Mouse (Mus musculus) heart, embryonic 11.5 days (tissue): ENCODE data around the gene Gm17727. TPM values are rescaled to one million over a fixed set of nuclear protein-coding genes. Genes with fewer than 3 reads are reported as not detected.
"Not testable (repeated sequence)": the region's sequence is repeated elsewhere in the genome, so short reads cannot be mapped to it uniquely, and the experiment has no call there.

Experiments used
- ATAC-seq: fragments of 200-750 bp; cut with Nextera tagmentation; replicated peaks from 2 replicates; pipeline ENCODE4 v1.8.0; 2017; ENCODE audit warnings: moderate library complexity; ENCODE audit not compliant: insufficient number of reproducible peaks, low FRiP score, low TSS enrichment
- H3K27ac ChIP-seq: fragments of 300-500 bp; sonication (generic); 2 replicates; pipeline ENCODE4 v1.5.1; 2014; ENCODE audit warnings: mild to moderate bottlenecking, low read depth, low read length
- H3K27me3 ChIP-seq: fragments of 300-500 bp; sonication (generic); 2 replicates; pipeline ENCODE4 v1.6.1; 2014; ENCODE audit warnings: mild to moderate bottlenecking, low read length, mixed read lengths; ENCODE audit not compliant: control insufficient read depth, insufficient read depth
- H3K36me3 ChIP-seq: fragments of 300-500 bp; sonication (generic); 2 replicates; pipeline ENCODE4 v1.6.1; 2014; ENCODE audit warnings: mild to moderate bottlenecking, low read length, moderate library complexity, mixed read lengths; ENCODE audit not compliant: control insufficient read depth, insufficient read depth
- H3K4me1 ChIP-seq: fragments of 300-500 bp; sonication (generic); 2 replicates; pipeline ENCODE4 v1.6.1; 2014; ENCODE audit warnings: low read length; ENCODE audit not compliant: control insufficient read depth, insufficient read depth
- H3K4me2 ChIP-seq: fragments of 300-500 bp; sonication (generic); 2 replicates; pipeline ENCODE4 v1.6.1; 2014; ENCODE audit warnings: mild to moderate bottlenecking, moderate library complexity
- H3K4me3 ChIP-seq: fragments of 300-500 bp; sonication (generic); 2 replicates; pipeline ENCODE4 v1.5.1; 2014; ENCODE audit warnings: low read depth, low read length
- H3K9ac ChIP-seq: fragments of 300-500 bp; sonication (generic); 2 replicates; pipeline ENCODE4 v1.6.1; 2014; ENCODE audit warnings: mild to moderate bottlenecking, low read depth, low read length, moderate library complexity
- H3K9me3 ChIP-seq: fragments of 300-500 bp; sonication (generic); replicated peaks from 2 replicates; pipeline ENCODE4 v1.6.1; 2016; ENCODE audit warnings: low read length; ENCODE audit not compliant: control insufficient read depth
- WGBS: fragments of 180-500 bp; shearing (Covaris S2); extraction: QIAGEN DNeasy Blood & Tissue Kit; methylation state at CpG from one replicate; pipeline ENCODE4 v1.1.7; 2014; ENCODE audit not compliant: insufficient replicate concordance; 5-methylcytosine and 5-hydroxymethylcytosine counted together
- polyA plus RNA-seq: library from polyadenylated mRNA; unstranded; fragments of >200 nt; fragmentation: Nextera tagmentation; extraction: Ambion mirVana; gene quantifications from 2 replicates; pipeline ENCODE4 v1.2.1, GENCODE M21; 2014

Gene Gm17727
- polyA plus RNA-seq: not detected in 2 replicates

GRCm38 (mm10) chr9:35778009-35778408 is at the start of gene Gm17727:
TSS of gene Gm17727 (minus strand) at chr9:35778109.
- Histone ChIP-seq H3K36me3 (no peaks in the 10 kb centered on the region), H3K27ac (no peak within 1 kb of the TSS), H3K4me1 (no peaks in the 10 kb centered on the region), H3K9me3 (peaks cover 5% of the 10 kb centered on the region; the same call in 1 of the 2 replicates), H3K4me2 (no peak within 1 kb of the TSS), H3K27me3 (no peaks in the 10 kb centered on the region), H3K9ac (no peak within 1 kb of the TSS), H3K4me3 (no peak within 1 kb of the TSS)
- ATAC-seq: no peak
- WGBS: 60% methylated on average over 3 of the region's 3 CpGs

GRCm38 (mm10) chr9:35817881-35818280 is 40.0 kb upstream of the Gm17727 start:
- H3K9ac ChIP-seq, H3K36me3 ChIP-seq, H3K4me3 ChIP-seq, H3K27me3 ChIP-seq, H3K4me1 ChIP-seq, ATAC-seq, H3K27ac ChIP-seq, H3K4me2 ChIP-seq, H3K9me3 ChIP-seq: not testable (repeated sequence)
- WGBS: 83% methylated on average over 15 of the region's 15 CpGs

DNA sequence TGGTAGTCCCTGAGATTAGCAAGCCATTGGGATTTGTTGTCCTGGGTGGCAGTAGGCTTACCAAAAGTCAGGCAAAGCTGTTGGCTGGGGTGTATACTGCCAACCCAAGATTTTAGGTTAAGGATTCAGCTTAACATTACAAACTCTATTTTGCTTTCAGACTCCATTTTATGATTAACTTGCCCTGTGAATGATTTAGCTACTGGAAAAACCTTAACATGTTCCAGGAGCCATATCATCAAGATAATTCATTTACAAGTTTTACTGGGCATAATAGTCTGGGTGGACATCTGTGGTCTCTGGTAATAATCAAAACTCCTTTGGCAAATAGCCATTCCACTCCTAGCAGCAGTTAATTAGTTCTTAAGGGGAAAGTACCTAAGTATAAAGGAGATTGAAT is 20.2 kb upstream of the Gm17727 start:
- H3K27me3 ChIP-seq: no peaks in the 10 kb centered on the region
- no peak overlapping the region for H3K9ac ChIP-seq
- no peak for ATAC-seq

GRCm38 (mm10) chr9:35790001-35790400 is 12.1 kb upstream of the Gm17727 start, which contains the start of the genes Gm27235 and D730048I06Rik:
TSS of gene Gm27235 (minus strand) at chr9:35790101.
TSS of gene D730048I06Rik (minus strand) at chr9:35790112.
- Histone ChIP-seq H3K27ac (no peak within 1 kb of the TSS), H3K27me3 (no peaks in the 10 kb centered on the region), H3K9ac (no peak within 1 kb of the TSS), H3K36me3 (no peaks in the 10 kb centered on the region), H3K4me2 (no peak within 1 kb of the TSS), H3K9me3 (peaks cover 5% of the 10 kb centered on the region), H3K4me1 (no peaks in the 10 kb centered on the region), H3K4me3 (no peak within 1 kb of the TSS)
- 80% methylated on average over 3 of the region's 3 CpGs for WGBS
- ATAC-seq: no peak

More for the DNA sequence above, 20.2 kb upstream of the Gm17727 start:
- Histone ChIP-seq H3K36me3 (no peaks in the 10 kb centered on the region), H3K4me3 (no peak overlapping the region), H3K4me2 (no peak overlapping the region), H3K9me3 (peaks cover 3% of the 10 kb centered on the region; the same call in 1 of the 2 replicates), H3K4me1 (no peaks in the 10 kb centered on the region), H3K27ac (no peak overlapping the region)

DNA sequence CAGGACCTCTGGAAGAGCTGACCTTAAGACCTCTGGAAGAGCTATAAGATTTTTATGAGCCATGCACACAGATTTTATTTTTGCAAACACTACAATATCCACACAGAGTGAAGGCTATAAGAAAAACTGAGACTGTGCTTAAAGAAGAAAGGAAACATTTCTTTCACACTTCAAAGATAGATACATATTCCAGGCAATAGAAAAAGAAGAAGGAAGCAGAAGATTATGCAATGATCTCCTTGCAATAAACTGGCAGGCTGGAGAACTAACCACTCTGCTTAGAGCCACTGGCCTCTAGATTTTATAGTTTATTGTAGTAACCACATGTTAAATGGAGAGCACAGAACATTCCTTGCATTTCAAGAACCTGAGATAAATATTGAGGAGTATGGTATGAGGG is 21.1 kb downstream of the Gm17727 start:
- no peaks in the 10 kb centered on the region for H3K4me1 ChIP-seq
- no peaks in the 10 kb centered on the region; the same call in 1 of the 2 replicates for H3K9me3 ChIP-seq
- ATAC-seq: no peak
- H3K27ac ChIP-seq: no peak overlapping the region
- no peak overlapping the region for H3K4me3 ChIP-seq
- H3K4me2 ChIP-seq: no peak overlapping the region
- no peak overlapping the region for H3K9ac ChIP-seq
- H3K36me3 ChIP-seq: no peaks in the 10 kb centered on the region
- no peaks in the 10 kb centered on the region for H3K27me3 ChIP-seq

DNA sequence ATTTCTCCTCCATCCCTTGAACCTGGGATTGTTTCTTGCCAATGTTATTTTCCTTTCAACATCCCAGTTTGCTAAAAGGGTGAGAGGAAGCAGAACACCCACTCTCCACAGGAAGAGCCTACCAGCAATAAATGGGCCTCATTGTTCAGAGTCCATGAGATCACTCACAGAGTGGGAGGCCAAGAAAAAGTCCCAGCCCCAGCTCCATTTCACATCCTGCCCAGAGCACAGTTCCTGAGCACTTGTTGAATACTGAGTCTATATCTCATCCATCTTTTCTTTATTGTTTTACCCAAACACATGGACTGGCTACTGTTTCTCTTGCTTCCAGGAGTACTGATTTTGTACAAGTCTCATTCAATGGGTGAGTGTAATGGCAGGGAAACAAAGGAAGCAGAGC is 37.2 kb downstream of the Gm17727 start, which contains the start of gene Gm17677:
Gm17677 (plus strand) TSS at position 301 of the 400 bp plus-strand sequence.
- no peak within 1 kb of the TSS for H3K4me2 ChIP-seq
- no peaks in the 10 kb centered on the region for H3K27me3 ChIP-seq
- H3K4me1 ChIP-seq: no peaks in the 10 kb centered on the region
- no peak within 1 kb of the TSS for H3K4me3 ChIP-seq
- H3K9me3 ChIP-seq: 0 out of 2 replicates have a peak, but pooled peaks cover 3% of the 10 kb centered on the region
- H3K9ac ChIP-seq: no peak within 1 kb of the TSS
- H3K27ac ChIP-seq: no peak within 1 kb of the TSS
- no peaks in the 10 kb centered on the region for H3K36me3 ChIP-seq
- no peak for ATAC-seq

Other genes starting within 250 kb of the Gm17727 start
- gene Ddx25, start 219.6 kb downstream of the Gm17727 start, polyA plus RNA-seq: 2.5 TPM in 2 replicates
- gene Pus3, start 219.5 kb downstream of the Gm17727 start, polyA plus RNA-seq: 16.8 and 17.6 TPM in 2 replicates
- gene Pate2, start 207.8 kb downstream of the Gm17727 start, polyA plus RNA-seq: 0.46 and 0.73 TPM in 2 replicates
- gene Hyls1, start 207.7 kb downstream of the Gm17727 start, polyA plus RNA-seq: 15.4 and 16.0 TPM in 2 replicates
- not detected in 2 replicates for gene Pate4, start 166.2 kb downstream of the Gm17727 start, polyA plus RNA-seq
- not detected in 2 replicates for gene Pate3, start 129.9 kb downstream of the Gm17727 start, polyA plus RNA-seq
- gene Pate1, start 90.7 kb downstream of the Gm17727 start, polyA plus RNA-seq: not detected in 2 replicates
- gene Gm17677, start 37.1 kb downstream of the Gm17727 start, polyA plus RNA-seq: not detected in 2 replicates
- gene Gm27235, start 12.0 kb upstream of the Gm17727 start, polyA plus RNA-seq: not detected in 2 replicates
- gene D730048I06Rik, start 12.0 kb upstream of the Gm17727 start, polyA plus RNA-seq: not detected in 2 replicates
- gene 9230110F15Rik, start 66.0 kb upstream of the Gm17727 start, polyA plus RNA-seq: not detected in 2 replicates
- not detected in 2 replicates for gene 9230113P08Rik, start 130.3 kb upstream of the Gm17727 start, polyA plus RNA-seq